Mouse (Mus musculus): ENCODE results near the gene Sis.

DNA sequence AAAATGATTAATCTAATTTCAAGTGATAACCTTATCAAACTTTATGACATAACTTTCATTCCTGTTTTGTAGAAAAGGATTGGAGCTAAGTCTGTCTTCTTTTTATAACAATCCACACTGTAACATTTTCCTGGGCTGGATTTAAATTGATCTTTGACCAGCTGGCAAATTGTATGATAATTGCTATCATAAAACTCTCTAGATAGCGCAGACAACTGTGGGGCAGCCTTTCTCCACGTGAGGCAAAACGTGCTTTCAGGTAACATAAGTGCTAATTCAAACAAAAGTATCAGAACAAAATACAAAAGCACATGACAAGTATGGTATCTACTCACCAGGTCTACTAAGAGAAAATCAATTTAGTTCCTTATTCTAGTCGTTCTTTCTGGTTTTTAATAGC lies 29.9 kb upstream of the Sis start:
- TF ChIP-seq CTCF (IDR thresholded peaks at IDR 0.05; ENCODE audit: low read depth) (no peak), EP300 (optimal IDR thresholded peaks at IDR 0.05) (no peak)
